Comparison of ENCODE assay signal across 9 mouse cellular contexts in the genomic region with DNA sequence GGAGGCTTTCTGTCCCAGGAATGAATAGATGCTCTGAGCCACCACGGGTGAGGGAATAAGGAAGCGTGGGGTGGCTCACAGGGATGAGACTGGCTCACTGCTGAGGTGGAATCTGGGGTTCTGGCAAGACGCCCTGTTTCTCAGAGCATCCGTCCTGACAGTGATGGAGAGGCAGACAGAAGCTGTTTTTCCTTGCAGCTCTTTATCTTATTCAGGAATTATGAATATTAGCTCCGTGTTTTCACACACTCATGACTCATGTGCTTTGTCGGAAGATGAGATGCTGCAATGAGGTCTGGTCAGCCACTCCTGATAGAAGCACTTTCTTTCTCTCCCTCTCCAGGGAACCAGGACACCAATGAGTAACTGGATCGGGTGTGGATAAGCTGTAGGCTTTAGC.
A peak's percentile ranks its signal among the peaks of the same experiment; 100 is the strongest.
DNase-seq lines count a peak whose midpoint lies in the region; ATAC-seq lines count a peak whose summit lies in the region.
"Had no signal": no experiment of that assay in that cellular context is flagged by ENCODE, and none has a peak within 500 bp of the region (broad histone marks: within the 10 kb centered on the region; RNA-seq: fewer than 3 reads in every experiment).

No protein-coding gene starts in this region.

- H3K36me3 ChIP-seq in forebrain, embryonic 16.5 days (ENCODE audit: control insufficient read depth, insufficient read depth), result peaks cover 6% of the 10 kb centered on the region; the same call in 1 of the 2 replicates
- H3K36me3 ChIP-seq in forebrain, embryonic 13.5 days (ENCODE audit: poor library complexity, severe bottlenecking), result 0 out of 2 replicates have a peak, but pooled peaks cover 4% of the 10 kb centered on the region
- H3K36me3 ChIP-seq in megakaryocyte, embryonic 14.5 days (replicated peaks; ENCODE audit: low read length), result peaks cover 63% of the 10 kb centered on the region

- no peak overlapping the region for H3K27ac ChIP-seq in forebrain, embryonic 16.5 days (ENCODE audit: low read length)
- no peak overlapping the region for H3K27ac ChIP-seq in forebrain, embryonic 13.5 days

- no peak overlapping the region for H3K4me3 ChIP-seq in forebrain, embryonic 16.5 days (replicated peaks; ENCODE audit: low read length)
- H3K4me3 ChIP-seq in forebrain, embryonic 13.5 days, result no peak overlapping the region
- peak overlapping the region; percentile 29 for H3K4me3 ChIP-seq in megakaryocyte, embryonic 14.5 days (replicated peaks)

- peak; percentile 54 for ATAC-seq in forebrain, embryonic 16.5 days
- no peak; the same call in 1 of the 2 replicates for ATAC-seq in forebrain, embryonic 13.5 days
- no peak for ATAC-seq in megakaryocyte, adult 5-6 weeks (ENCODE audit: poor library complexity, severe bottlenecking)

- DNase-seq in layer of hippocampus, adult 8-10 months (ENCODE audit: low spot score in 2 of 2), result peak; percentile 76 to 83
- DNase-seq in retina, embryonic 14.5 days (ENCODE audit: low spot score), result no peak
- DNase-seq in gastrocnemius, postnatal 25 days, result no peak
- no peak for DNase-seq in gastrocnemius, postnatal 10 days
- DNase-seq: lung, embryonic 14.5 days had no signal

- H3K9ac ChIP-seq in forebrain, embryonic 16.5 days (replicated peaks; ENCODE audit: low read depth, low read length), result no peak overlapping the region
- no peak overlapping the region for H3K9ac ChIP-seq in forebrain, embryonic 13.5 days
- H3K9ac ChIP-seq: lung, embryonic 14.5 days had no signal

- no peak overlapping the region for H3K4me2 ChIP-seq in forebrain, embryonic 16.5 days (ENCODE audit: low read length)
- H3K4me2 ChIP-seq in forebrain, embryonic 13.5 days, result no peak overlapping the region
- H3K4me2 ChIP-seq: lung, embryonic 14.5 days had no signal

- no peaks in the 10 kb centered on the region for H3K9me3 ChIP-seq in forebrain, embryonic 16.5 days (ENCODE audit: control insufficient read depth, low read length)
- no peaks in the 10 kb centered on the region for H3K9me3 ChIP-seq in forebrain, embryonic 13.5 days (replicated peaks)
- 0 out of 2 replicates have a peak, but pooled peaks cover 4% of the 10 kb centered on the region for H3K9me3 ChIP-seq in megakaryocyte, embryonic 14.5 days

- WGBS in forebrain, embryonic 16.5 days, result 54% methylated on average over 7 of the region's 7 CpGs
- 78% methylated on average over 7 of the region's 7 CpGs for WGBS in forebrain, embryonic 13.5 days

- H3K27me3 ChIP-seq in forebrain, embryonic 16.5 days (replicated peaks; ENCODE audit: control insufficient read depth, insufficient read depth, low read length), result no peaks in the 10 kb centered on the region
- no peaks in the 10 kb centered on the region for H3K27me3 ChIP-seq in forebrain, embryonic 13.5 days
- H3K27me3 ChIP-seq in megakaryocyte, embryonic 14.5 days (replicated peaks), result no peaks in the 10 kb centered on the region

- H3K4me1 ChIP-seq in forebrain, embryonic 16.5 days (replicated peaks; ENCODE audit: control insufficient read depth, insufficient read depth, low read length), result peaks cover 13% of the 10 kb centered on the region
- no peaks in the 10 kb centered on the region for H3K4me1 ChIP-seq in forebrain, embryonic 13.5 days
- H3K4me1 ChIP-seq in megakaryocyte, embryonic 14.5 days, result peaks cover 68% of the 10 kb centered on the region

Comparison
In these comparisons a context has a peak if more than half of its experiments do, and no peak if none do; other contexts are left out.
1. DNase-seq: peak in layer of hippocampus, adult 8-10 months (2 of 2); none in retina, embryonic 14.5 days (single experiment), gastrocnemius, postnatal 25 days (single experiment) and gastrocnemius, postnatal 10 days (single experiment).